Mouse (Mus musculus) ES-Bruce4 (cell line): ENCODE measurements around the gene Aars2.

Experiments used
- CTCF ChIP-seq: IDR thresholded peaks from one replicate; pipeline ENCODE4 v1.8.1; 2011; ENCODE audit warnings: low read depth, low read length
- POLR2A ChIP-seq: IDR thresholded peaks from one replicate; pipeline ENCODE4 v1.8.1; 2011; ENCODE audit warnings: low read length; ENCODE audit not compliant: insufficient read depth

GRCm38 (mm10) chr17:45466701-45467100 lies 39.9 kb upstream of the Aars2 start:
- TF ChIP-seq CTCF (peak; percentile 3), POLR2A (no peak)
